Mouse (Mus musculus): ENCODE results near the gene Kcnk10. TPM values are rescaled to one million over a fixed set of nuclear protein-coding genes. Genes with fewer than 3 reads are reported as not detected.

Gene Kcnk10
- polyA plus RNA-seq, 1 experiment from 2014 or later: 53.6 TPM

- peaks cover 54% of the 10 kb centered on the region for H3K4me1 ChIP-seq (ENCODE audit: control insufficient read depth, insufficient read depth, low read length)
- H3K9ac ChIP-seq (replicated peaks; ENCODE audit: low read length): peak overlapping the region; percentile 90
- WGBS: 8% methylated on average over 17 of the region's 17 CpGs
- DNase-seq (no peak), ATAC-seq (ENCODE audit: low FRiP score, low TSS enrichment) (no peak)
- H3K27ac ChIP-seq (replicated peaks; ENCODE audit: low read depth, low read length): peak overlapping the region; percentile 97
- peak overlapping the region; percentile 67 for H3K4me3 ChIP-seq (replicated peaks; ENCODE audit: low read depth, low read length)
- no peaks in the 10 kb centered on the region for H3K9me3 ChIP-seq (ENCODE audit: control insufficient read depth, low read length)
- H3K36me3 ChIP-seq (ENCODE audit: control insufficient read depth, insufficient read depth, low read length): no peaks in the 10 kb centered on the region
- no peaks in the 10 kb centered on the region for H3K27me3 ChIP-seq (ENCODE audit: control insufficient read depth, insufficient read depth, low read length)
- peak overlapping the region; percentile 88 for H3K4me2 ChIP-seq (ENCODE audit: low read length)
These were observed 2.8 kb downstream of the Kcnk10 start for GRCm38 (mm10) chr12:98575195-98575887.

DNA sequence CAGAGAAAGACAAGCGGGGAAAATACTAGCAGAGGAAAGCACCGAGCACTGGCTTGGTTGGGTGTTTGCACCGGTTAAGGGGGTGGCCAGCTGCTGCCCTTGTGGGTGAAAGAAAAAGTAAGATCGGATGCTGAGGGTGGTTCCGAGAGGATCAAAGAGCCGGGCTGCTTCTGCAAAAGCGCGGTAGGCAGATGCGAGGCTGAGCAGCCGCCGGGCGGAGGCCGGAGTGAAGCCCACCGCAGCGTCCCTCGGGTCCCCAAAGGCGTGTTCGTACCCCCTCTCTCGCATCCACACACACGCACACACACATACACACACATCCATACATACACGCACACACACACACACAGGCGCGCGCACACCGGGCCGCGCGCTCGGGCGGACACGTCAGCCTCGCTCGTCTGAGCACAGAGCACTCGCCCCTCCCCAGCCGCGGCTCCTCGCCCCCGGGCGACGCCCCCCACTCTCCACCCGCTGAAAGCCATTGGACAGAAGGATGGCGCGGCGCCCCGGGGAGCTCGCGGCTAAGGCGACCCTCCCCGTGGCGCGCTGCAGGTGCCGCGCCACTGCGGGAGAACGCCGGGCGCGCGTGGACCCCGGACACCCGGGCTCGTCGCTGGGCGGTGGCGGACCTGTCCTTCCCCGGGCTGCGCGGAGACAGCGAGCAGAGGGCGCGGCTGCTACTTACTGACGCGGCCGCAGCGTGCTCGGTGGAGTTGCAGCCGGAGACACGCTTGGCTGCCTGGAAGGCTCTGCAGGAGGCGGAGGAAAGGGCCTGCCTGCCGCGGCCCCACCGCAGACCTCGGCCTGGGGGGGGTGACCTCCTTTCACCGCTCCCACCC is 3.5 kb downstream of the Kcnk10 start:
- Histone ChIP-seq H3K4me3 (replicated peaks; ENCODE audit: low read depth, low read length) (peak overlapping the region; percentile 67), H3K9ac (replicated peaks; ENCODE audit: low read length) (peak overlapping the region; percentile 90), H3K27me3 (ENCODE audit: control insufficient read depth, insufficient read depth, low read length) (no peaks in the 10 kb centered on the region), H3K27ac (replicated peaks; ENCODE audit: low read depth, low read length) (peak overlapping the region; percentile 97), H3K9me3 (ENCODE audit: control insufficient read depth, low read length) (no peaks in the 10 kb centered on the region), H3K4me2 (ENCODE audit: low read length) (peak overlapping the region; percentile 88), H3K36me3 (ENCODE audit: control insufficient read depth, insufficient read depth, low read length) (no peaks in the 10 kb centered on the region), H3K4me1 (ENCODE audit: control insufficient read depth, insufficient read depth, low read length) (peaks cover 54% of the 10 kb centered on the region)
- ATAC-seq (ENCODE audit: low FRiP score, low TSS enrichment) (peak; percentile 91), DNase-seq (peak; percentile 95)
- WGBS: under 1% methylated on average over 81 of the region's 84 CpGs

GRCm38 (mm10) chr12:98573317-98574270 is 4.5 kb downstream of the Kcnk10 start:
- ATAC-seq (ENCODE audit: low FRiP score, low TSS enrichment) (peak; percentile 53), DNase-seq (peak; percentile 83)
- WGBS: 4% methylated on average over 25 of the region's 25 CpGs
- Histone ChIP-seq H3K36me3 (ENCODE audit: control insufficient read depth, insufficient read depth, low read length) (no peaks in the 10 kb centered on the region), H3K4me2 (ENCODE audit: low read length) (peak overlapping the region; percentile 88), H3K4me1 (ENCODE audit: control insufficient read depth, insufficient read depth, low read length) (peaks cover 62% of the 10 kb centered on the region), H3K9me3 (ENCODE audit: control insufficient read depth, low read length) (no peaks in the 10 kb centered on the region), H3K9ac (replicated peaks; ENCODE audit: low read length) (peak overlapping the region; percentile 90), H3K4me3 (replicated peaks; ENCODE audit: low read depth, low read length) (peak overlapping the region; percentile 67), H3K27me3 (ENCODE audit: control insufficient read depth, insufficient read depth, low read length) (no peaks in the 10 kb centered on the region), H3K27ac (replicated peaks; ENCODE audit: low read depth, low read length) (peak overlapping the region; percentile 97)

GRCm38 (mm10) chr12:98571896-98572680 is 6.0 kb downstream of the Kcnk10 start:
- no peaks in the 10 kb centered on the region for H3K27me3 ChIP-seq (ENCODE audit: control insufficient read depth, insufficient read depth, low read length)
- peak overlapping the region; percentile 88 for H3K4me2 ChIP-seq (ENCODE audit: low read length)
- H3K4me1 ChIP-seq (ENCODE audit: control insufficient read depth, insufficient read depth, low read length): peaks cover 65% of the 10 kb centered on the region
- no peaks in the 10 kb centered on the region for H3K36me3 ChIP-seq (ENCODE audit: control insufficient read depth, insufficient read depth, low read length)
- DNase-seq: peak; percentile 44
- 39% methylated on average over 8 of the region's 8 CpGs for WGBS
- H3K27ac ChIP-seq (replicated peaks; ENCODE audit: low read depth, low read length): peak overlapping the region; percentile 97
- no peaks in the 10 kb centered on the region for H3K9me3 ChIP-seq (ENCODE audit: control insufficient read depth, low read length)
- no peak for ATAC-seq (ENCODE audit: low FRiP score, low TSS enrichment)
- H3K9ac ChIP-seq (replicated peaks; ENCODE audit: low read length): peak overlapping the region; percentile 90; the same call in 1 of the 2 replicates
- peak overlapping the region; percentile 67 for H3K4me3 ChIP-seq (replicated peaks; ENCODE audit: low read depth, low read length)

DNA sequence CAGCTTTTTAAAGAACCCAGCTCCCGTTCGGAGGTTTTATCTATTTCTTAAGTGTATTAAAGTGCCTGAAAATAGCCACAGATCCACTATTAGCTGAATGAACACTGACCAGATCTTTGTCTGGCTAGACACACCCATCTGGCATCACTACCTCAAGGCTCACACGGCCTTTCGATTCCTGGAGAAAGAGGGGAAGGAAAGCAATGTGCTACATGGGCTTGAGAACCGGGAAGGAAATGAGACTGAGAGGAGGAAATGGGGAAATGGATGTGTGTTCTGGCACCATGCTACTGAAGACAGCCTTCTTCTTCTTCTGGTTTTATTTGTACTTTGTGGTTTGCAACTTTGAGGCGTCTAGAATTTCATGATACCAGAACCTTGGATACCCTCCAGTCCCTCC is 8.7 kb downstream of the Kcnk10 start:
- no peak overlapping the region for H3K27ac ChIP-seq (replicated peaks; ENCODE audit: low read depth, low read length)
- no peak overlapping the region for H3K4me3 ChIP-seq (replicated peaks; ENCODE audit: low read depth, low read length)
- no peaks in the 10 kb centered on the region for H3K9me3 ChIP-seq (ENCODE audit: control insufficient read depth, low read length)
- peaks cover 70% of the 10 kb centered on the region for H3K4me1 ChIP-seq (ENCODE audit: control insufficient read depth, insufficient read depth, low read length)
- no peaks in the 10 kb centered on the region for H3K27me3 ChIP-seq (ENCODE audit: control insufficient read depth, insufficient read depth, low read length)
- ATAC-seq (ENCODE audit: low FRiP score, low TSS enrichment): no peak
- H3K4me2 ChIP-seq (ENCODE audit: low read length): 0 out of 2 replicates have a peak overlapping the region, but pooled peaks have one; percentile 2
- no peak overlapping the region for H3K9ac ChIP-seq (replicated peaks; ENCODE audit: low read length)
- DNase-seq: no peak
- 85% methylated on average over 6 of the region's 6 CpGs for WGBS
- no peaks in the 10 kb centered on the region for H3K36me3 ChIP-seq (ENCODE audit: control insufficient read depth, insufficient read depth, low read length)

DNA sequence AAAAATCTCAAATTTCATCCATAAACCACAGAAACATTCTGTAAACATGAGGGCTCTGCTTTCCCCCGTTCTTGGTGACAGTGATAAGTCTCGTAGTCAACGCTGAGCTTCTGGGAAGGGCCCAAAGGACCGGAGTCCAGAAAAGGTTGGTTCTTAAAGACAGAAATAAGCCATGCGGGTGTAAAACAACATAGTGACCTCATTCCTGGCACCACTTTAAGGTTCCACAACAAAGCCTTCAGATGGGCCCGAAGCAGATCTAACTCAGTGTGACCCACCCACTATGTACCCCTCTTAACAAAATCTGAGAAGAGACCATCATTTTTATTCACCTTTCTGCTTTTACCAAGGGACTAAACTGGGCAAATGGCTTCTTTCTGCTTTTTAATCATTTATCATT is 10.2 kb downstream of the Kcnk10 start:
- no peak for DNase-seq
- H3K9me3 ChIP-seq (ENCODE audit: control insufficient read depth, low read length): no peaks in the 10 kb centered on the region
- no peaks in the 10 kb centered on the region for H3K36me3 ChIP-seq (ENCODE audit: control insufficient read depth, insufficient read depth, low read length)
- no peaks in the 10 kb centered on the region for H3K27me3 ChIP-seq (ENCODE audit: control insufficient read depth, insufficient read depth, low read length)
- WGBS: 85% methylated on average over 6 of the region's 6 CpGs
- H3K27ac ChIP-seq (replicated peaks; ENCODE audit: low read depth, low read length): no peak overlapping the region
- H3K4me1 ChIP-seq (ENCODE audit: control insufficient read depth, insufficient read depth, low read length): peaks cover 85% of the 10 kb centered on the region
- no peak overlapping the region for H3K4me2 ChIP-seq (ENCODE audit: low read length)
- no peak for ATAC-seq (ENCODE audit: low FRiP score, low TSS enrichment)
- H3K9ac ChIP-seq (replicated peaks; ENCODE audit: low read length): no peak overlapping the region
- no peak overlapping the region for H3K4me3 ChIP-seq (replicated peaks; ENCODE audit: low read depth, low read length)

DNA sequence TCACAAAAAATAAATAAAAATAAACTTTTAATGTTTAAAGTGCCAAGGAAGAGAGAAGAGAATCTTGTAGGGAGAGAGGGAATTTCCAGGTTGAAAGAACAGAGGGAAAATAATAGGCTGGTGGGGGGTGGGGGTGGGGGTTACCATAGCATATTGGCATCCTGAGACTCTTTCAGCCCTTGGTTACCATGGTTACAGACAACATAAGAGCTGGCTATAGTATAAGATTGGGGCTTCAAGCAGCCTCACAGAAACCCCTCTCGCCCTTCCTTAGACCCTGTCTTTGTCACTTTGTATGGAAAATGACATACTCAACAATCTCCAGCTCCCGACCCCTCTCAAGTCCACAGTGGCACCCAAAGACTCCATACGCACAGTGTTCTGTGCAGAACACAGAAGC is 13.7 kb downstream of the Kcnk10 start:
- peak overlapping the region; percentile 43 for H3K4me2 ChIP-seq (ENCODE audit: low read length)
- peak; percentile 50 for ATAC-seq (ENCODE audit: low FRiP score, low TSS enrichment)

More for the DNA sequence above, 13.7 kb downstream of the Kcnk10 start:
- no peak overlapping the region for H3K4me3 ChIP-seq (replicated peaks; ENCODE audit: low read depth, low read length)
- H3K9ac ChIP-seq (replicated peaks; ENCODE audit: low read length): 0 out of 2 replicates have a peak overlapping the region, but pooled peaks have one; percentile 4
- DNase-seq: peak; percentile 83
- no peaks in the 10 kb centered on the region for H3K27me3 ChIP-seq (ENCODE audit: control insufficient read depth, insufficient read depth, low read length)
- no peaks in the 10 kb centered on the region for H3K9me3 ChIP-seq (ENCODE audit: control insufficient read depth, low read length)
- H3K4me1 ChIP-seq (ENCODE audit: control insufficient read depth, insufficient read depth, low read length): peaks cover 73% of the 10 kb centered on the region
- 11% methylated on average over 3 of the region's 3 CpGs for WGBS
- H3K27ac ChIP-seq (replicated peaks; ENCODE audit: low read depth, low read length): peak overlapping the region; percentile 79
- H3K36me3 ChIP-seq (ENCODE audit: control insufficient read depth, insufficient read depth, low read length): no peaks in the 10 kb centered on the region
